Mouse (Mus musculus): ENCODE results near the gene Gm11172. TPM values are rescaled to one million over a fixed set of nuclear protein-coding genes. Genes with fewer than 3 reads are reported as not detected.
"Not testable (repeated sequence)": the region's sequence is repeated elsewhere in the genome, so short reads cannot be mapped to it uniquely, and the experiment has no call there.

Gm11172 gene
- total RNA-seq, 2 experiments from 2014 or later = not detected

DNA sequence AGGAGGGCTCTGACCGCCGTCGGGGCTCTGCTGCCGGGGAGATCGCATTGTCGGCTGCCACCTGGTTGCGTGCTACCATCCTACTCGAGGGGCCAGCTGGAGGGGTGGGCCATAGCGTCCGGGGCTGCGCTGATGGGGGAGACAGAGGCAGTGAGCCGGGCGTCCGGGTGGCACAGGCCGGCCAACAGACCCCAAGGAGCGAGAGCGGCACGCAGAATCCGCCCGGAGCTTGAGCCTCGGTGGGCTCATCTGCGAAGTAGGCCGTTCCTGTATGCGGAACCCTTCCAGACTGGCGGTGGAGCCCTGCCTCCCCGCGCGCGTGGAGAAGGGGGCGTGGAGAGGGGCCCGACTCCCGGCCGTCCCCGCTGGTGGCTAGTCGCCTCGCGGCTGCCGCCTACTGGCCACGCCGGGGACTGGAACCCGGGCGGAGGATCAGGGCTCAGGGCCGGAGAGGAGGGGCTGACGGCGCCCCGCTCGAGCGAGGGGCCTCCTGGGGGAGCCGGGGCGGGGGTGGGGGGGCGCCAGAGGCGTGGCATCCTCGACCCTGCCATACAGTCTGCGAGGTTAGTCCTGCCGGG lies 27.8 kb upstream of the Gm11172 start:
- intact Hi-C loops (cut with DNase I) = loop anchor here (1.0 to 5.0 kb wide), 5 partner anchors 46 to 198 kb away; no protein-coding TSS in a partner anchor
- DNase-seq = peak; percentile 96 to 97

DNA sequence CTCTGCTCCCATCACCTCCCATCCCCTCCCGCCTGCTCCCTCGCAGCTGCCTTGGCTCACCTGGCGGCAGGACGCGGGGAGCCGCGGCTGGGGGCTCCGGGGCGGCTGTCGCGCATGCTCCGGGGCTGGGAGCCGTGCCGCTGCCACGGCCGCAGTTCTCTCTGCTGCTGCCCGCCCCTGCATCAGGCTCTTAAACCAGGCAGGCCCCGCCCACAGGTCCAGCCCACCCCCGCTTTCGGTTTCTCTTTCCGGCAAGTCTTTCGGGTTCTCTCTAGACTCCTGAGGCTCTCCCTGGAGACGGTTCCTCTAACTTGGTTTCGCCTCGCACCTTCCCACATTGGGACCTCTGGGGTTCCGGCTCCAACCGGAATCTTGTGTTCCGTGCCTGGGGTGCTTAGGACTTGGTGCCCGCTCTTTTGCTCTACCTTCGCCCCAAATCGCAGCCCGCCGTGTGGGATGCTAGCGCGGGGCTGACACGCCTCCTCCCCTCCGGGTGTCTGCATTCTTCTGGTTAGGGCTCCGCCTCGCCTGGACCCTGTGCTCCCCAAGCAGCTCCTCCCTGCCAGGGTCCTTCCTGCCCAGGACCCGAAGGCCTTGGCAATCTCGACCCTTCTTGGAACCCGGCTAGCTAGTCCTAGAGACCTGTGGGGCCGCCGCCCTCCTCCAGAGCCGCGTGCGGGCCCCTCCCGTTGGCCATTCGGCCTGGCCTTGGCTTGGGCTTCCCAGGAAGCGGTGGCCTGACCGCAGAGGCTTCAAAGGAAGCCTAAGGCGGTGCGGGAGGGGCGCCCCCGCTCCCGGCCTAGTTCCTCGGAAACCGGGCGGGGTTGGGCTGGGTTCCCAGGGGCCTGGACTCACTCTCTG lies 27.1 kb upstream of the Gm11172 start, which contains the start of gene Socs1:
Gene Socs1 (minus strand): TSS at position 166 of the 861 bp plus-strand sequence.
- intact Hi-C loops (cut with DNase I) = loop anchor here (1.0 to 5.0 kb wide), 7 partner anchors 47 to 215 kb away; no protein-coding TSS in a partner anchor
- DNase-seq = peak; percentile 88 to 91

DNA sequence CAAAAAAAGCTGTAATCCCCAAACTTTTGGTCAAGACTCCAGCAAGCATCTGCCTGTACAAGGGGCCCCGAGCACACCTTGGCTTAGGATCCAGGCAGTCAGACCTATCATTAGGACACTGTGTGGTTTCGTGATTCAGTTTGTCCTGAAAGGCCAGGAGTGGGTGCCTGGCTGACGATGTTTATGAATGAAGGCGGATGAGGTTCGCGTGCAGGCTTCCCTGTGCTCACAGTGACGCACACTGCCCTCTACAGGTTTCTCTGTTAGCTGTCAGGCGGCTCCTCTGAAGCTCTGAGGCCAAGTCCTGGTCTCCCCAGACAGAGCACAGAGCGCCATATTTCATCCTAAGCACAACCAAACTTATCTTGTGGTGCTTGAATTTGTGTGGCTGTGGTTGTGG lies 26.4 kb upstream of the Gm11172 start:
- DNase-seq = peak; percentile 91 to 92
- intact Hi-C loops (cut with DNase I) = loop anchor here (2.0 to 5.0 kb wide), 4 partner anchors 63 to 215 kb away; no protein-coding TSS in a partner anchor

DNA sequence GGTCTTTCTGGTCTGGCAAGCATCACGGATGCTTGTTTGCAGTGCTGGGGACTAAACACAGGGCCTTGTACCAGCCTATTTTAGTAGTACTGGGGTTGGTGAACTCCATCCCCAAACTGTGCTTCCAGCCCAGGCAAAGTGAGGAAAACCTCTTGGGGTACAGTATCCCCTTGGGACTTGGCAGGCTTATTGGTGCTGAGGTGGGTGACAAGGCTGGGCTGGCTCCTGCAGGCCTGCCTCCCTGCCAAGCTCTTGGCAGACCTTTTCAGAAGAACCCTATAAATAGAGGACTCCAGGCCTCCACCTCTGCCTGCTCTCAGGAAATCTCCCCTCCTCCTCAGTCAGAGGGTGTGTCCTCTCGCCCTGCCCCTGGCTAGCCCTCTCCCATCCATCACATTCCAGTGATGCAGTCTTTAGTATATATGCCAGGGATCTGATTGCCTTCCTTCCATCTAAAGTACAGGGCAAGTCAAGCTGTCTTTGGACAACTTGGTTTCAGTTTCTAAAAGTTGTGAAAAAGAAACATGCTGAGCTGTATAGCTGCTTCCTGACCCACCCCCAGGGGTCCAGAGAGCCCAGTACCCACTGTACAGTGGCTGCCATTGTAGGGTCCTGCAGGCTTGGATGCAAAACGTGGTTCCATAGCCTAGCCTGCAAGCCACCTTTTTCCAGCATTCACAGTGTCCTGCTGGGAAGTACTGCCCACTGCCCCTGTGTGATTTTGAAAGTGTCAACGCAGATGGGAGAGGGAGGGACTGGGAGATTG lies 25.8 kb upstream of the Gm11172 start:
- intact Hi-C loops (cut with DNase I) = loop anchor here (2.0 to 5.0 kb wide), 4 partner anchors 62 to 216 kb away; no protein-coding TSS in a partner anchor
- peak; percentile 61 to 65 for DNase-seq

- intact Hi-C loops (cut with DNase I) = loop anchor here (2.0 to 5.0 kb wide), 4 partner anchors 61 to 217 kb away; no protein-coding TSS in a partner anchor
- DNase-seq = no peak
Observed at GRCm38 (mm10) chr16:10787548-10788058, 25.1 kb upstream of the Gm11172 start.

DNA sequence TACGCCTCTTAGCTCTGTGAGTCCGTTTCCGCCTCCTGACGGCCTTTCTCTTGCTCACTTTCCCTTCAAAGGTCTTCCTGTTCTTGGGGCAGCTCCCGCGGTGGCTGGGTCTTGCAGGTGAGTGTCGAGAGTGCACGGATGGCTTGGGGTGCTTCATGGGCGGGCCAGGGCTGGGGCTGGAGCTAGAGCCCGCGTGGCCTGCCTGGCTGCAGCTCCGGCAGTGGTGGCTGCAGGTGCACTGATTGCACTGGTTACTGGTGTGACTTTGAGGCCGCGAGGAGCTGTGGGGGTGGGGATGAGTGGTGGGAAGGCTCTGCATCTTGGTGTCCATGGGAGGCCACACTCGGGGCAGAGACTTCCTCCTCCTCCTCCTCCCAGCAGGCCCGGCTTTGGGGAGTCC lies 24.4 kb upstream of the Gm11172 start, which contains the start of gene Tnp2:
Gene Tnp2 (minus strand): TSS at position 390 of the 400 bp plus-strand sequence.
- no peak for DNase-seq
- intact Hi-C loops (cut with DNase I) = loop anchor here (5.0 kb wide), 2 partner anchors 79 to 201 kb away; no protein-coding TSS in a partner anchor

- intact Hi-C loops (cut with DNase I) = loop anchor here (5.0 kb wide), 2 partner anchors 78 to 202 kb away; no protein-coding TSS in a partner anchor
Observed at GRCm38 (mm10) chr16:10788866-10789265, 23.8 kb upstream of the Gm11172 start.

GRCm38 (mm10) chr16:10790702-10791101 lies 22.0 kb upstream of the Gm11172 start, which contains the start of gene Prm3:
TSS of gene Prm3 (minus strand) at chr16:10790914.
- DNase-seq = no peak
- intact Hi-C loops (cut with DNase I) = no loop called here

More at GRCm38 (mm10) chr16:10788866-10789265, 23.8 kb upstream of the Gm11172 start:
- DNase-seq = no peak

DNA sequence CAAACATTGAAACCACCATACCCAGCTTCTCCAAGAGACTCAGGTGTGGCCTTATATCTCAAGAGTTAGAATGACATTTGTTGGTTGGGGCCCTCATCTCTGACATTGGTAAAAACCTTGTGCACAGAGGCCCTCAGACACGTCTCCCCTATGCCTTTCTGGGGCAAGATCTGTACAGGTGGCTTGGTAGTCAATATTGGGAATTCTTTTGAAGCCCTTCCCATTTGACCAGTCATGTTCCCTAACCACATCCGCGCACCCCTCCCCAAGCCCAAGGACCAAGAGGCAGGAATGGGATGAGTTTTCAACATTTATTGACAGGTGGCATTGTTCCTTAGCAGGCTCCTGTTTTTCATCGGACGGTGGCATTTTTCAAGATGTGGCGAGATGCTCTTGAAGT lies 16.7 kb upstream of the Gm11172 start, which contains the start of gene Prm2:
Gene Prm2 (minus strand): TSS at position 101 of the 400 bp plus-strand sequence.
- no peak for DNase-seq
- intact Hi-C loops (cut with DNase I) = no loop called here

- intact Hi-C loops (cut with DNase I); DNase-seq: not testable (repeated sequence)
Observed at GRCm38 (mm10) chr16:10802420-10802819, 10.3 kb upstream of the Gm11172 start.

GRCm38 (mm10) chr16:10805789-10806527 lies 6.8 kb upstream of the Gm11172 start, which contains the start of gene Prm1:
TSS of gene Prm1 (minus strand) at chr16:10805839.
- intact Hi-C loops (cut with DNase I) = no loop called here
- no peak for DNase-seq

DNA sequence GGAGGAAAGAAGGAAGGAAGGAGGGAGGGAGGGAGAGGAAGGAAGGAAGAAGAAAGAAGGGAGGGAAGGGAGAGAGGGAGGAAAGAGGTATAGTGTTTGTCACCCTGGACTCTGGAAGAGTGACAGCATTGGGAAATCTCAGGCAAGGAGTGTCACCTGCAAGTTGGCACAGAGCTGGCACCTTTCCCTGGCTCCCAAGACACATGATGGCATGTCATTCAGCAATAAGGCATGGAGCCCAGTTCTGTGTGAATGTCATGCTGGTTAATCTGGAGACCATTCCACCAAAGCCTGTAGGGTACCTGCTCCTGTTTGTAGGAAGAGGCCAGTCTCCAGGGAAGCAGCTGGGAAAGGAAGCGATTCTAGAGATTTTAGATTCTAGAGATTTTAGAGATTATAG lies 2.3 kb upstream of the Gm11172 start:
- no peak for DNase-seq
- intact Hi-C loops (cut with DNase I) = no loop called here

DNA sequence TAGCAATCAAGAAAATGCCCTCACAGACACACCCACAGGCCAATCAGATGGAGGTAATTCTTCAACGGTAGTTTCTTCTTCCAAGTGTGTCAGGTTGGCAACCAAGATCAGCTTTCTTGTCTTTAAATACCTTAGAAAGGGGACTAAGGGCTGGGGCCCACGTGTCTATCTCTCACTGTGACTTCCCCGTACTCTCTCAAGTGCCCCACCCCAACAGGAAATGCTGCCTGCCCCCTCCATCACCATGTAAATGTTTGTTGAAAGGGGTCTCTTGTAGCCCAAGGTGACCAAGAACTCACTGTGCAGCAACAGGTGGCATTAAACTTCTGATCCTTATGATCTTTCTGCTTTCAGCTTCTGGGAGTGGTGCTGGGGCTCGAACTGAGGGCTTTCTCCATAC lies 1.0 kb downstream of the Gm11172 start:
- DNase-seq = no peak
- intact Hi-C loops (cut with DNase I) = no loop called here

DNA sequence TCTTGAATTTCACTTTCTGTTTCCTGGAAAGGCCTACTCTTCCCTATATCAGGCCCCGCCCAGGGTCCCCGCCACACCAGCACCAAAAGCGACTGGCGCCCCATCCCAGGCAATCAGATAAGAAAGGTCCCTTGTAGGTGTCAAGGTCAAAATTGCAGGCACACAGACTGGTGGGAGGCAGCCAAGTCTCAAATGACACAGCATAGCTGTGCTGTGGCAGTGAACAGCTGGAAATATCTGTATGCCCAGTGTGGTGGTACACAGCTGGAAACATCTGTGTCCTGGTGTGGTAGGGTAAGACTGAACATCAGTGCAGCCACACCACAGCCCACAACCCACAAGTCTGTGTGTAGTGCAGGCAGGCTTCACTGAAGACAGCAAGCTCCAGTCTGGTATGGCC lies 2.1 kb downstream of the Gm11172 start:
- DNase-seq = no peak
- intact Hi-C loops (cut with DNase I) = no loop called here

GRCm38 (mm10) chr16:10818579-10819135 lies 5.9 kb downstream of the Gm11172 start:
- intact Hi-C loops (cut with DNase I) = no loop called here
- no peak for DNase-seq

DNA sequence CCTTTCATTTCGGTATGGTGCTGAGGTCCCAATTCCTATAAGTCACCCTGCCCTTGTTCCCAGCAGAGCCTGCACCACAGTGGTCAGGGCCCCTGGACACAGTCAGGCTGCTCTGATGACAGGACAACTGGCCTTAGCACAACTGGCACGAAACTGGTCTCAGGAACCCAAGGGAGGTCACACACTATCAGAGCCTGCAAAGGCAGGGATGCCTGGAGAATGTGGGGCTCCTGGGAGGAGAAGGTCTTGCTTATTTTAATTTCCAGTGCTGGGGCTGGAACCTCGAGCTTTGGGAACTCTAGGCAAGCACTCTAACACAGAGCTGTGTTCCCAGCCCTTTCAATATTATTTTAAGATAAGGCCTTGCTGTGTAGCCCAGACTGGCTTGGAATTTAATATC lies 7.3 kb downstream of the Gm11172 start:
- intact Hi-C loops (cut with DNase I) = no loop called here
- peak in 1 of 2 experiments; percentile 40 for DNase-seq

DNA sequence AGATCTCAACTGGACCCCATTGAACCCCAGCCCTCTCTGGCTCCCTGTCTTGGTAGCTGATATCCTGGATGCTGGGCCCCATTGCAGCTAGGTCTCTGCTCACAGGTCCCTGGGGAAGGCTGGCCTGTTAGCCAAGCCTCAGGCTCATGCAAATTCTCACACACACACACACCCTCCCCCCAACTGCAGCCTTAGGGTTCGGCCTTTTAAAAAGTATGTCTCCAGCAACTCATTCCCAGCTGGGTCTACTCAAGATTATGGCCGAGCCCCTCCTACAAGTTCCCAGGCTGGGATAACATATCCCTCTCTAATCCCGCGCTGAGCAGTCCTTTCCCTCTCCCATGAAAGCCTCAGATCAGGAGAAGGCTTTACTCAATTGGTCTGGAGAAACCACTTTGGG lies 8.7 kb downstream of the Gm11172 start:
- intact Hi-C loops (cut with DNase I) = no loop called here
- DNase-seq = no peak

- intact Hi-C loops (cut with DNase I) = no loop called here
- no peak for DNase-seq
Observed at GRCm38 (mm10) chr16:10824536-10824935, 11.8 kb downstream of the Gm11172 start.

- DNase-seq = no peak
- intact Hi-C loops (cut with DNase I) = no loop called here
Observed at GRCm38 (mm10) chr16:10825840-10826239, 13.1 kb downstream of the Gm11172 start.

All from heart, postnatal 10 days (tissue).